Mouse (Mus musculus) cerebellum, adult 2 months (tissue): ENCODE data around the gene Cplx3. TPM values are rescaled to one million over a fixed set of nuclear protein-coding genes. Genes with fewer than 3 reads are reported as not detected.

Source experiments
- DNase-seq, 2 experiments: peaks; one replicate each; pipeline ENCODE4 v3.0.0; 2021
- H3K27ac ChIP-seq: fragments of 200-500 bp; 2 replicates; pipeline ENCODE4 v1.5.1; 2012; ENCODE audit warnings: low read length, control low read depth, inconsistent platforms; ENCODE audit not compliant: insufficient read depth
- H3K27me3 ChIP-seq: fragments of 200-500 bp; 2 replicates; pipeline ENCODE4 v1.6.1; 2012; ENCODE audit warnings: inconsistent platforms, mild to moderate bottlenecking, low read length, moderate library complexity; ENCODE audit not compliant: control insufficient read depth, insufficient read depth
- H3K4me1 ChIP-seq: fragments of 200-500 bp; 2 replicates; pipeline ENCODE4 v1.6.1; 2011; ENCODE audit warnings: low read length; ENCODE audit not compliant: control insufficient read depth, insufficient read depth
- H3K4me3 ChIP-seq: fragments of 200-500 bp; replicated peaks from 2 replicates; pipeline ENCODE3; 2011; ENCODE audit warnings: mild to moderate bottlenecking, low read depth, low read length, control low read depth; ENCODE audit not compliant: insufficient read depth
- CTCF ChIP-seq: fragments of 200-500 bp; IDR thresholded peaks from 2 replicates; pipeline ENCODE4 v1.5.1; 2011; ENCODE audit warnings: low read depth, mild to moderate bottlenecking, control low read depth, low read length, moderate library complexity, borderline replicate concordance; ENCODE audit not compliant: insufficient read depth
- POLR2A ChIP-seq: fragments of 200-500 bp; IDR thresholded peaks from 2 replicates; pipeline ENCODE4 v1.6.1; 2011; ENCODE audit warnings: low read length, control low read depth, borderline replicate concordance; ENCODE audit not compliant: insufficient read depth
- whole genome bisulfite sequencing: fragments of 180-500 bp; shearing (Covaris S2); methylation state at CpG from one replicate; pipeline ENCODE4 v1.1.7; 2018; 5-methylcytosine and 5-hydroxymethylcytosine counted together
- polyA plus RNA-seq: library from polyadenylated mRNA; depleted of rRNA; stranded (reverse); fragments of >200 nt; gene quantifications from 2 replicates; pipeline ENCODE4 v1.2.3, GENCODE M21; 2012; rRNA removed

The Cplx3 gene
- polyA plus RNA-seq, result 1.4 and 1.5 TPM in 2 replicates

- no peak for TF ChIP-seq CTCF
- no peak for TF ChIP-seq POLR2A
- H3K27me3 ChIP-seq, result no peaks in the 10 kb centered on the region
- WGBS, result 13% methylated on average over 24 of the region's 24 CpGs
- no peak for DNase-seq
- no peak within 1 kb of the TSS for H3K27ac ChIP-seq
- H3K4me3 ChIP-seq, result no peak within 1 kb of the TSS
- peaks cover 20% of the 10 kb centered on the region for H3K4me1 ChIP-seq
Observed at GRCm38 (mm10) chr9:57606139-57606851, at the start of gene Cplx3. TSS of gene Cplx3 (minus strand) at chr9:57606281.

GRCm38 (mm10) chr9:57655749-57656148 lies 49.7 kb upstream of the Cplx3 start:
- 3% methylated on average over 11 of the region's 11 CpGs for WGBS
- peak; percentile 89 to 95 for DNase-seq
- no peak overlapping the region for H3K27ac ChIP-seq
- TF ChIP-seq CTCF (peak; percentile 93), POLR2A (no peak)
- H3K4me3 ChIP-seq, result peak overlapping the region; percentile 45
- H3K27me3 ChIP-seq, result no peaks in the 10 kb centered on the region
- peaks cover 10% of the 10 kb centered on the region for H3K4me1 ChIP-seq

GRCm38 (mm10) chr9:57654966-57655365 lies 48.9 kb upstream of the Cplx3 start:
- Histone ChIP-seq H3K4me1 (peaks cover 15% of the 10 kb centered on the region), H3K27me3 (no peaks in the 10 kb centered on the region), H3K27ac (no peak overlapping the region), H3K4me3 (no peak overlapping the region)
- DNase-seq, result no peak
- WGBS, result 87% methylated on average over 1 of the region's 1 CpGs
- TF ChIP-seq CTCF (no peak), POLR2A (no peak)

- no peak for DNase-seq
- peaks cover 15% of the 10 kb centered on the region for H3K4me1 ChIP-seq
- no peak within 1 kb of the TSS for H3K27ac ChIP-seq
- no peaks in the 10 kb centered on the region for H3K27me3 ChIP-seq
- TF ChIP-seq POLR2A, result no peak
- TF ChIP-seq CTCF, result no peak
- 86% methylated on average over 5 of the region's 5 CpGs for WGBS
- no peak within 1 kb of the TSS for H3K4me3 ChIP-seq
Observed at GRCm38 (mm10) chr9:57653283-57653682, 47.2 kb upstream of the Cplx3 start, which contains the start of gene Csk. TSS of gene Csk (minus strand) at chr9:57653631.

GRCm38 (mm10) chr9:57652855-57653254 lies 46.8 kb upstream of the Cplx3 start:
- peaks cover 15% of the 10 kb centered on the region for H3K4me1 ChIP-seq
- no peak overlapping the region for H3K27ac ChIP-seq
- 78% methylated on average over 3 of the region's 3 CpGs for WGBS
- no peak for TF ChIP-seq CTCF
- TF ChIP-seq POLR2A, result no peak
- H3K27me3 ChIP-seq, result no peaks in the 10 kb centered on the region
- DNase-seq, result no peak
- H3K4me3 ChIP-seq, result no peak overlapping the region

GRCm38 (mm10) chr9:57652351-57652750 lies 46.3 kb upstream of the Cplx3 start:
- no peak for DNase-seq
- 91% methylated on average over 9 of the region's 9 CpGs for WGBS
- no peak overlapping the region for H3K4me3 ChIP-seq
- no peak overlapping the region for H3K27ac ChIP-seq
- H3K27me3 ChIP-seq, result no peaks in the 10 kb centered on the region
- TF ChIP-seq CTCF (no peak), POLR2A (no peak)
- peaks cover 15% of the 10 kb centered on the region for H3K4me1 ChIP-seq

- H3K27ac ChIP-seq, result 0 out of 2 replicates have a peak overlapping the region, but pooled peaks have one; percentile 4
- WGBS, result 21% methylated on average over 6 of the region's 6 CpGs
Observed at GRCm38 (mm10) chr9:57650786-57651311, 44.8 kb upstream of the Cplx3 start.

More at GRCm38 (mm10) chr9:57650786-57651311, 44.8 kb upstream of the Cplx3 start:
- TF ChIP-seq POLR2A, result no peak
- TF ChIP-seq CTCF, result no peak
- H3K27me3 ChIP-seq, result no peaks in the 10 kb centered on the region
- peaks cover 11% of the 10 kb centered on the region for H3K4me1 ChIP-seq
- no peak overlapping the region for H3K4me3 ChIP-seq
- peak in 1 of 2 experiments; percentile 52 for DNase-seq
